Mouse (Mus musculus) MEL (cell line): Measurements from ENCODE around the gene Slc41a2. TPM values are rescaled to one million over a fixed set of nuclear protein-coding genes. Genes with fewer than 3 reads are reported as not detected.

Experiments
- DNase-seq: peaks from one replicate; pipeline ENCODE4 v3.0.0; 2011; ENCODE audit warnings: low read depth, low spot score
- H3K27ac ChIP-seq: 2 replicates; pipeline ENCODE4 v1.5.1; 2012; ENCODE audit warnings: low read depth, mild to moderate bottlenecking, control low read depth, low read length, moderate library complexity; ENCODE audit not compliant: control insufficient read depth
- H3K27me3 ChIP-seq, 2 experiments: fragments of 150-350 bp in 1 of 2; sonication (generic) in 1 of 2; 2 replicates each; pipeline ENCODE4 v1.6.1; 2012; ENCODE audit warnings: low read length in 2 of 2, mild to moderate bottlenecking in 2 of 2, improper control_type of control experiment in 1 of 2, moderate library complexity in 1 of 2; ENCODE audit not compliant: insufficient read depth in 2 of 2, control insufficient read depth in 1 of 2
- H3K36me3 ChIP-seq, 2 experiments: 2 replicates each; pipeline ENCODE4 v1.6.1; 2012 to 2014; ENCODE audit warnings: low read length in 2 of 2, improper control_type of control experiment in 1 of 2, inconsistent platforms in 1 of 2, mild to moderate bottlenecking in 1 of 2; ENCODE audit not compliant: insufficient read depth in 2 of 2, control insufficient read depth in 1 of 2
- H3K4me1 ChIP-seq, 2 experiments: fragments of 150-350 bp in 1 of 2; sonication (generic) in 1 of 2; 2 replicates each; pipeline ENCODE4 v1.6.1; 2012; ENCODE audit warnings: low read length in 2 of 2, improper control_type of control experiment in 1 of 2, mild to moderate bottlenecking in 1 of 2; ENCODE audit not compliant: insufficient read depth in 2 of 2, control insufficient read depth in 1 of 2
- H3K4me3 ChIP-seq, 2 experiments: fragments of 150-350 bp in 1 of 2; sonication (generic) in 1 of 2; 2 replicates each; pipeline ENCODE4 v1.5.1; 2012; ENCODE audit warnings: low read depth in 2 of 2, low read length in 2 of 2, mild to moderate bottlenecking in 2 of 2, moderate library complexity in 2 of 2, control low read depth in 1 of 2, improper control_type of control experiment in 1 of 2; ENCODE audit not compliant: control insufficient read depth in 1 of 2, insufficient read depth in 1 of 2
- H3K79me2 ChIP-seq: 2 replicates; pipeline ENCODE4 v1.6.1; 2012; ENCODE audit warnings: mild to moderate bottlenecking, low read length, moderate library complexity; ENCODE audit not compliant: control insufficient read depth, poor library complexity, insufficient read depth
- H3K9ac ChIP-seq: 2 replicates; pipeline ENCODE4 v1.6.1; 2012; ENCODE audit warnings: low read depth, mild to moderate bottlenecking, control low read depth, low read length, moderate library complexity; ENCODE audit not compliant: control insufficient read depth, poor library complexity, severe bottlenecking
- H3K9me3 ChIP-seq: fragments of 150-350 bp; sonication (generic); replicated peaks from 2 replicates; pipeline ENCODE4 v1.6.1; 2012; ENCODE audit warnings: mild to moderate bottlenecking, low read length, improper control_type of control experiment, moderate library complexity; ENCODE audit not compliant: insufficient read depth
- BHLHE40 ChIP-seq: IDR thresholded peaks from 2 replicates; pipeline ENCODE4 v1.6.1; 2012; ENCODE audit warnings: low read depth, mild to moderate bottlenecking, inconsistent platforms, low read length, improper control_type of control experiment, borderline replicate concordance
- EP300 ChIP-seq, 2 experiments: IDR thresholded peaks; 2 replicates each; pipeline ENCODE4 v1.6.1; 2011; ENCODE audit warnings: improper control_type of control experiment in 2 of 2, low read length in 2 of 2, low read depth in 1 of 2, mild to moderate bottlenecking in 1 of 2
- ETS1 ChIP-seq: IDR thresholded peaks from 2 replicates; pipeline ENCODE4 v1.6.1; 2012; ENCODE audit warnings: low read depth, mild to moderate bottlenecking, inconsistent platforms, low read length, improper control_type of control experiment, moderate library complexity
- JUND ChIP-seq: IDR thresholded peaks from 2 replicates; pipeline ENCODE4 v1.6.1; 2011; ENCODE audit warnings: low read depth, mild to moderate bottlenecking, improper control_type of control experiment, low read length
- MAX ChIP-seq: IDR thresholded peaks from 2 replicates; pipeline ENCODE4 v1.6.1; 2011; ENCODE audit warnings: low read length, improper control_type of control experiment
- MAZ ChIP-seq: IDR thresholded peaks from 2 replicates; pipeline ENCODE4 v1.6.1; 2012; ENCODE audit warnings: low read depth, mild to moderate bottlenecking, inconsistent platforms, low read length, improper control_type of control experiment
- MEF2A ChIP-seq: IDR thresholded peaks from 2 replicates; pipeline ENCODE4 v1.6.1; 2014; ENCODE audit warnings: low read depth, mild to moderate bottlenecking, inconsistent platforms, low read length, improper control_type of control experiment; ENCODE audit not compliant: poor library complexity, insufficient replicate concordance, severe bottlenecking; ENCODE audit errors: extremely low read depth
- MXI1 ChIP-seq: IDR thresholded peaks from 2 replicates; pipeline ENCODE4 v1.6.1; 2011; ENCODE audit warnings: mild to moderate bottlenecking, low read depth, low read length, improper control_type of control experiment
- MYB ChIP-seq: IDR thresholded peaks from 2 replicates; pipeline ENCODE4 v1.6.1; 2011; ENCODE audit warnings: mild to moderate bottlenecking, low read depth, low read length, improper control_type of control experiment
- MYC ChIP-seq: IDR thresholded peaks from 2 replicates; pipeline ENCODE4 v1.6.1; 2011; ENCODE audit warnings: low read depth, mild to moderate bottlenecking, low read length, improper control_type of control experiment, moderate library complexity
- NRF1 ChIP-seq: IDR thresholded peaks from 2 replicates; pipeline ENCODE4 v1.6.1; 2014; ENCODE audit warnings: low read depth, mild to moderate bottlenecking, inconsistent platforms, low read length, improper control_type of control experiment, moderate library complexity; ENCODE audit not compliant: poor library complexity, insufficient read depth, severe bottlenecking
- POLR2AphosphoS2 ChIP-seq: IDR thresholded peaks from 2 replicates; pipeline ENCODE4 v1.6.1; 2011; ENCODE audit warnings: low read length, improper control_type of control experiment
- RCOR1 ChIP-seq: IDR thresholded peaks from 2 replicates; pipeline ENCODE4 v1.6.1; 2012; ENCODE audit warnings: low read depth, mild to moderate bottlenecking, inconsistent platforms, low read length, improper control_type of control experiment
- SIN3A ChIP-seq: IDR thresholded peaks from 2 replicates; pipeline ENCODE4 v1.6.1; 2012; ENCODE audit warnings: low read length, improper control_type of control experiment, inconsistent platforms
- TBP ChIP-seq: IDR thresholded peaks from 2 replicates; pipeline ENCODE4 v1.8.0; 2011; ENCODE audit warnings: low read depth, low read length, improper control_type of control experiment
- USF1 ChIP-seq: IDR thresholded peaks from 2 replicates; pipeline ENCODE4 v1.6.1; 2014; ENCODE audit warnings: low read depth, mild to moderate bottlenecking, inconsistent platforms, low read length, improper control_type of control experiment, moderate library complexity
- USF2 ChIP-seq, 2 experiments: IDR thresholded peaks; 2 replicates each; pipeline ENCODE4 v1.6.1; 2011 to 2012; ENCODE audit warnings: improper control_type of control experiment in 2 of 2, low read length in 2 of 2, borderline replicate concordance in 1 of 2, inconsistent platforms in 1 of 2, low read depth in 1 of 2, mild to moderate bottlenecking in 1 of 2; ENCODE audit not compliant: insufficient read depth in 1 of 2
- ZKSCAN1 ChIP-seq: IDR thresholded peaks from 2 replicates; pipeline ENCODE4 v1.6.1; 2012; ENCODE audit warnings: low read depth, mild to moderate bottlenecking, inconsistent platforms, low read length, improper control_type of control experiment, moderate library complexity
- polyA plus RNA-seq, 2 experiments: library from polyadenylated mRNA; stranded (reverse) in 1 of 2; unstranded in 1 of 2; fragments of >175 nt in 1 of 2; fragments of >200 nt in 1 of 2; gene quantifications; 2 replicates each; pipeline versions ENCODE4 v1.2.1 to v1.2.4; 2012; ENCODE audit warnings: low replicate concordance in 2 of 2, low read depth in 1 of 2; ENCODE audit not compliant: insufficient read length in 2 of 2, insufficient read depth in 1 of 2, missing spikeins in 1 of 2
- total RNA-seq: library from RNA; depleted of rRNA; stranded (reverse); fragments of 300-350 nt; gene quantifications from 2 replicates; pipeline ENCODE4 v1.2.3, GENCODE M21; 2012

Gene Slc41a2
- total and polyA plus RNA-seq, 3 experiments = not detected

GRCm38 (mm10) chr10:83384456-83385215 is 47.0 kb upstream of the Slc41a2 start (continued):
- TF ChIP-seq ZKSCAN1 (no peak), MAZ (no peak), MEF2A (no peak)

- DNase-seq = peak; percentile 66
- Histone ChIP-seq H3K9ac (peak overlapping the region; percentile 74), H3K27me3 (no peaks in the 10 kb centered on the region), H3K4me1 (peaks cover 7 to 25% of the 10 kb centered on the region in 2 experiments; a peak in 3 of 4 replicates), H3K27ac (peak overlapping the region; percentile 94), H3K4me3 (peak overlapping the region; percentile 63 to 80), H3K79me2 (peaks cover 15% of the 10 kb centered on the region), H3K36me3 (peaks cover 0 to 28% of the 10 kb centered on the region in 2 experiments), H3K9me3 (no peaks in the 10 kb centered on the region)
- TF ChIP-seq RCOR1 (no peak), USF1 (no peak), SIN3A (peak; percentile 62), POLR2AphosphoS2 (no peak), ZKSCAN1 (no peak), TBP (0 out of 2 replicates have a peak, but pooled peaks have one; percentile 11), MXI1 (no peak; the same call in none of the 2 replicates), BHLHE40 (0 out of 2 replicates have a peak, but pooled peaks have one; percentile 35), EP300 (IDR thresholded peaks at IDR 0.05; ENCODE audit: low read depth in 1 of 2, low read length in 2 of 2) (no peak), MAX (peak; percentile 75; the same call in 1 of the 2 replicates), USF2 (IDR thresholded peaks at IDR 0.05; ENCODE audit: borderline replicate concordance in 1 of 2, insufficient read depth in 1 of 2, low read depth in 1 of 2, low read length in 2 of 2) (no peak), JUND (no peak), NRF1 (no peak), MYC (0 out of 2 replicates have a peak, but pooled peaks have one; percentile 57), ETS1 (peak; percentile 28; the same call in 1 of the 2 replicates), MAZ (peak; percentile 49; the same call in 1 of the 2 replicates), MYB (0 out of 2 replicates have a peak, but pooled peaks have one; percentile 11)
Observed at GRCm38 (mm10) chr10:83383863-83384262, 46.2 kb upstream of the Slc41a2 start.
